30 mouse cellular contexts compared by ENCODE assay signal in genomic region chr17:5629651-5630050, GRCm38 (mm10).
"Had no signal": no experiment of that assay in that cellular context is flagged by ENCODE, and none has a peak within 500 bp of the region (broad histone marks: within the 10 kb centered on the region; RNA-seq: fewer than 3 reads in every experiment).

No protein-coding gene starts in this region.

- H3K27me3 ChIP-seq: limb, embryonic 12.5 days; limb, embryonic 13.5 days; limb, embryonic 15.5 days; liver, embryonic 12.5 days; liver, embryonic 13.5 days; liver, embryonic 15.5 days; lung, embryonic 15.5 days; midbrain, embryonic 12.5 days; midbrain, embryonic 13.5 days; midbrain, embryonic 15.5 days; neural tube, embryonic 12.5 days had no signal

- H3K9me3 ChIP-seq: limb, embryonic 10.5 days; limb, embryonic 12.5 days; limb, embryonic 13.5 days; limb, embryonic 15.5 days; liver, embryonic 12.5 days; liver, embryonic 13.5 days; liver, embryonic 15.5 days; lung, embryonic 15.5 days; megakaryocyte, embryonic 14.5 days; midbrain, embryonic 10.5 days; midbrain, embryonic 12.5 days; midbrain, embryonic 13.5 days; midbrain, embryonic 15.5 days; neural tube, embryonic 12.5 days had no signal

- H3K4me2 ChIP-seq: limb, embryonic 12.5 days; limb, embryonic 13.5 days; limb, embryonic 15.5 days; liver, embryonic 11.5 days; liver, embryonic 12.5 days; liver, embryonic 13.5 days; liver, embryonic 15.5 days; lung, embryonic 14.5 days; lung, embryonic 15.5 days; midbrain, embryonic 11.5 days; midbrain, embryonic 12.5 days; midbrain, embryonic 13.5 days; midbrain, embryonic 15.5 days; neural tube, embryonic 12.5 days had no signal

- H3K4me1 ChIP-seq: limb, embryonic 12.5 days; limb, embryonic 15.5 days; lung, embryonic 15.5 days; megakaryocyte, embryonic 14.5 days; midbrain, embryonic 10.5 days; midbrain, embryonic 12.5 days; midbrain, embryonic 13.5 days; midbrain, embryonic 15.5 days; neural tube, embryonic 12.5 days had no signal

- H3K36me3 ChIP-seq: limb, embryonic 10.5 days; limb, embryonic 12.5 days; limb, embryonic 13.5 days; limb, embryonic 15.5 days; liver, embryonic 12.5 days; liver, embryonic 13.5 days; liver, embryonic 15.5 days; lung, embryonic 15.5 days; midbrain, embryonic 10.5 days; midbrain, embryonic 12.5 days; midbrain, embryonic 13.5 days; midbrain, embryonic 15.5 days; neural tube, embryonic 12.5 days had no signal

- ATAC-seq: liver, embryonic 12.5 days; liver, postnatal 0 days; midbrain, embryonic 13.5 days; midbrain, embryonic 15.5 days; midbrain, embryonic 16.5 days had no signal

- H3K27ac ChIP-seq: limb, embryonic 10.5 days; limb, embryonic 12.5 days; limb, embryonic 13.5 days; limb, embryonic 15.5 days; liver, embryonic 12.5 days; liver, embryonic 13.5 days; liver, embryonic 14.5 days; liver, embryonic 15.5 days; lung, embryonic 15.5 days; macrophage; midbrain, embryonic 10.5 days; midbrain, embryonic 12.5 days; midbrain, embryonic 13.5 days; midbrain, embryonic 15.5 days; neural tube, embryonic 12.5 days had no signal

- H3K9ac ChIP-seq: limb, embryonic 12.5 days; limb, embryonic 13.5 days; limb, embryonic 15.5 days; liver, embryonic 12.5 days; liver, embryonic 13.5 days; liver, embryonic 14.5 days; liver, embryonic 15.5 days; liver, postnatal 0 days; lung, embryonic 14.5 days; lung, embryonic 15.5 days; midbrain, embryonic 12.5 days; midbrain, embryonic 13.5 days; midbrain, embryonic 15.5 days; neural tube, embryonic 12.5 days had no signal

- DNase-seq: left cerebral cortex, postnatal 4 days; liver; liver, embryonic 13.5 days; liver, postnatal 0 days; lung, adult 18-20 months; lung, adult 2 months; lung, embryonic 14.5 days; lung, postnatal 10 days; lung, postnatal 14 days; lung, postnatal 36 days; midbrain, embryonic 14.5 days had no signal

- H3K4me3 ChIP-seq: limb, embryonic 10.5 days; limb, embryonic 12.5 days; limb, embryonic 13.5 days; limb, embryonic 15.5 days; liver, embryonic 12.5 days; liver, embryonic 13.5 days; liver, embryonic 15.5 days; lung, embryonic 15.5 days; megakaryocyte, embryonic 14.5 days; midbrain, embryonic 10.5 days; midbrain, embryonic 12.5 days; midbrain, embryonic 13.5 days; midbrain, embryonic 15.5 days; myocyte; neural tube, embryonic 12.5 days had no signal
